Mouse (Mus musculus) liver, embryonic 11.5 days (tissue): ENCODE data around the gene Hecw2. TPM values are rescaled to one million over a fixed set of nuclear protein-coding genes. Genes with fewer than 3 reads are reported as not detected.

Experiments used
- ATAC-seq: fragments of 200-750 bp; cut with Nextera tagmentation; replicated peaks from 2 replicates; pipeline ENCODE4 v1.8.0; 2017; ENCODE audit warnings: moderate number of reproducible peaks, mild to moderate bottlenecking, moderate TSS enrichment, moderate library complexity; ENCODE audit not compliant: low FRiP score
- DNase-seq: peaks from one replicate; pipeline ENCODE4 v3.0.0-alpha.2; 2017; ENCODE audit warnings: low spot score
- H3K27ac ChIP-seq: fragments of 300-500 bp; sonication (generic); 2 replicates; pipeline ENCODE4 v1.5.1; 2014; ENCODE audit warnings: mild to moderate bottlenecking, low read depth, low read length, control low read depth
- H3K27me3 ChIP-seq: fragments of 300-500 bp; sonication (generic); replicated peaks from 2 replicates; pipeline ENCODE4 v1.6.1; 2014; ENCODE audit warnings: low read length, mixed read lengths; ENCODE audit not compliant: control insufficient read depth, insufficient read depth
- H3K36me3 ChIP-seq: fragments of 300-500 bp; sonication (generic); 2 replicates; pipeline ENCODE4 v1.6.1; 2014; ENCODE audit warnings: mild to moderate bottlenecking, low read length, moderate library complexity, mixed read lengths; ENCODE audit not compliant: control insufficient read depth, insufficient read depth
- H3K4me1 ChIP-seq: fragments of 300-500 bp; sonication (generic); replicated peaks from 2 replicates; pipeline ENCODE4 v1.6.1; 2014; ENCODE audit warnings: low read length, mixed read lengths; ENCODE audit not compliant: control insufficient read depth, insufficient read depth
- H3K4me2 ChIP-seq: fragments of 300-500 bp; sonication (generic); 2 replicates; pipeline ENCODE4 v1.6.1; 2014; ENCODE audit warnings: mild to moderate bottlenecking, control low read depth, moderate library complexity
- H3K4me3 ChIP-seq: fragments of 300-500 bp; sonication (generic); 2 replicates; pipeline ENCODE4 v1.5.1; 2014; ENCODE audit warnings: low read depth, low read length, control low read depth
- H3K9ac ChIP-seq: fragments of 300-500 bp; sonication (generic); 2 replicates; pipeline ENCODE4 v1.6.1; 2014; ENCODE audit warnings: low read depth, low read length, control low read depth
- H3K9me3 ChIP-seq: fragments of 300-500 bp; sonication (generic); 2 replicates; pipeline ENCODE4 v1.6.1; 2016; ENCODE audit warnings: low read length, inconsistent platforms, mixed read lengths; ENCODE audit not compliant: control insufficient read depth
- WGBS: fragments of 180-500 bp; shearing (Covaris S2); extraction: QIAGEN DNeasy Blood & Tissue Kit; methylation state at CpG from one replicate; pipeline ENCODE4 v1.1.7; 2014; 5-methylcytosine and 5-hydroxymethylcytosine counted together
- polyA plus RNA-seq: library from polyadenylated mRNA; unstranded; fragments of >200 nt; fragmentation: Nextera tagmentation; extraction: Ambion mirVana; gene quantifications from 2 replicates; pipeline ENCODE4 v1.2.1, GENCODE M21; 2014

The Hecw2 gene
- polyA plus RNA-seq, 1 experiment from 2014 or later, result 1.8 TPM

- ATAC-seq (no peak), DNase-seq (no peak)
- 54% methylated on average over 2 of the region's 2 CpGs for WGBS
Observed at GRCm38 (mm10) chr1:54017686-54018085, 177.3 kb downstream of the Hecw2 start.

GRCm38 (mm10) chr1:54015739-54016138, 179.2 kb downstream of the Hecw2 start:
- DNase-seq, result no peak
- Histone ChIP-seq H3K9me3 (no peaks in the 10 kb centered on the region), H3K4me2 (no peak overlapping the region), H3K27me3 (no peaks in the 10 kb centered on the region), H3K4me3 (no peak overlapping the region), H3K9ac (no peak overlapping the region), H3K27ac (no peak overlapping the region), H3K36me3 (no peaks in the 10 kb centered on the region), H3K4me1 (no peaks in the 10 kb centered on the region)
- no peak for ATAC-seq
- WGBS, result 55% methylated on average over 4 of the region's 4 CpGs

More at GRCm38 (mm10) chr1:54017686-54018085, 177.3 kb downstream of the Hecw2 start:
- no peaks in the 10 kb centered on the region for H3K27me3 ChIP-seq
- H3K4me3 ChIP-seq, result no peak overlapping the region
- H3K9ac ChIP-seq, result no peak overlapping the region
- no peak overlapping the region for H3K4me2 ChIP-seq
- no peaks in the 10 kb centered on the region for H3K36me3 ChIP-seq
- H3K27ac ChIP-seq, result no peak overlapping the region
- H3K4me1 ChIP-seq, result no peaks in the 10 kb centered on the region
- H3K9me3 ChIP-seq, result no peaks in the 10 kb centered on the region

- Histone ChIP-seq H3K27ac (no peak overlapping the region), H3K4me1 (no peaks in the 10 kb centered on the region), H3K9me3 (no peaks in the 10 kb centered on the region), H3K27me3 (no peaks in the 10 kb centered on the region), H3K4me3 (no peak overlapping the region), H3K9ac (no peak overlapping the region), H3K4me2 (no peak overlapping the region), H3K36me3 (no peaks in the 10 kb centered on the region)
- 64% methylated on average over 3 of the region's 3 CpGs for WGBS
- DNase-seq (no peak), ATAC-seq (no peak)
Observed at GRCm38 (mm10) chr1:54012414-54012813, 182.6 kb downstream of the Hecw2 start.

GRCm38 (mm10) chr1:54009418-54010064, 185.4 kb downstream of the Hecw2 start:
- Histone ChIP-seq H3K27me3 (no peaks in the 10 kb centered on the region), H3K9ac (no peak overlapping the region), H3K4me1 (no peaks in the 10 kb centered on the region), H3K27ac (no peak overlapping the region), H3K4me2 (no peak overlapping the region), H3K36me3 (no peaks in the 10 kb centered on the region), H3K4me3 (no peak overlapping the region), H3K9me3 (no peaks in the 10 kb centered on the region)
- 80% methylated on average over 6 of the region's 6 CpGs for WGBS
- ATAC-seq, result no peak
- DNase-seq, result no peak

DNA sequence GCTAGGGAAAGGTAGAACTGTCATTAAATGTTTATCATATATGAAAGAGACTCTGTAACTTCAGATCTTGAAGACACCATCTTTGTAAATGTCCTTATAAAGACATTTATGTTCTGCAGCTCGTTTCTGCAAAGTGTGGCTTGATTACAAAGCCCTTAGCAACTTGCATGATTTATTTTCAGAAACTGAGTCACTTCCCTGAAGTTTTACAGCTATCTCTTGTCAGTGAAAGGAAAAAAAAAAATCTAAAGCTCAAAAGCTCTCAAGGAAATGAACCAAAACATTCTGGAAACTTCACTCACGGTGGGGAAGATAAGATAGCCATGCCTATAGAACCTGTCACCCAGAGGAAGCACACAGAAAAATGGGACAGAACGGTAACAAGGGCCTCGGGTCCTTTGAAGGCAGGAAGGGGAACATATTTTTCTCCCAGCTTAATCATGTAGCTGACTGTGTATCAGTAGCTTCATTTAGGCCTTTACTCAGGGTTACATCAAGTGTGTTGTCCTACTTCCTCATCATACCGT, 189.0 kb downstream of the Hecw2 start:
- WGBS, result 33% methylated on average over 5 of the region's 5 CpGs
- H3K9ac ChIP-seq, result no peak overlapping the region
- no peak overlapping the region for H3K4me3 ChIP-seq
- no peak overlapping the region for H3K27ac ChIP-seq
- no peaks in the 10 kb centered on the region for H3K36me3 ChIP-seq
- no peaks in the 10 kb centered on the region for H3K27me3 ChIP-seq
- H3K4me1 ChIP-seq, result no peaks in the 10 kb centered on the region
- no peak for ATAC-seq
- DNase-seq, result no peak
- no peak overlapping the region for H3K4me2 ChIP-seq
- H3K9me3 ChIP-seq, result no peaks in the 10 kb centered on the region

DNA sequence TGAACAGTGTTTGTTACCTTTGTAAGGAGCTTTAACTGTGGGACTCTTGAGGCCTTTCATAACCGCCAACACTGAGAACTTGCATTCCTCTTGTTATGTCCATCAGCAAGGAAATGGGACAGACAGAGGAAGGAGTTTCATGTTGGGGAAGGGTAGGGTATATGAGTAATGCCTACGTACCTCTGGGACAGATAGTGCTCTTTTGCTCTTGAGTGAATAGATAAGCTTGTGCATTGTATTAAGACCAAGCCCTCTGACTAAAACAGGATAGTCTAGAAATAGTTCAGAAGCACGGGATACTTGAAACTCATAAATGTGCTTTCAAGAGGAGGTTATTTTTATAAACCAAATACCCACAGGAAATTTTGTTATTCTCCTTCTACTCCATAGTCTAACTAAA, 191.7 kb downstream of the Hecw2 start:
- Histone ChIP-seq H3K4me3 (no peak overlapping the region), H3K9ac (no peak overlapping the region), H3K27ac (no peak overlapping the region), H3K4me1 (no peaks in the 10 kb centered on the region), H3K4me2 (no peak overlapping the region), H3K27me3 (no peaks in the 10 kb centered on the region), H3K36me3 (no peaks in the 10 kb centered on the region), H3K9me3 (no peaks in the 10 kb centered on the region)
- WGBS, result 61% methylated on average over 3 of the region's 3 CpGs
- no peak for DNase-seq
- ATAC-seq, result no peak

DNA sequence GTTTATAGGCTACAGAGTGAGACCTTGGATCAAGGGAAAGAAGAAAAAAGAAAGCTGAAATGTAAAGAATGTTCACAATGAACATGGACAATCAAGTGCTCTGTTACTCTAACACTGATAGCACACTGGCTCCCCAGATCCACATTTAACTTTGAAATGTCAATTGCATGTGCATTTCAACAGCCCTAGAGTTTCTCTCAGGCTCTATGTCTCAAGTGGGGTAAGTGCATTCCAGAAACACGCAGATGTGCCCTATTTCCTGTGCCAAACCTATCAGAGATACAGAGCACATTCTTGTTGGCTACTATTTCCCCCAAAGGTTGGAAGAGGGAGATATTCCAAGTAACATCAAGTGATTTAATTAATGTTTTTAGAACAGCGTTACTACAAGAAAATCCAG, 192.9 kb downstream of the Hecw2 start:
- no peak for ATAC-seq
- Histone ChIP-seq H3K4me2 (no peak overlapping the region), H3K9ac (no peak overlapping the region), H3K4me3 (no peak overlapping the region), H3K9me3 (no peaks in the 10 kb centered on the region), H3K4me1 (no peaks in the 10 kb centered on the region), H3K27me3 (no peaks in the 10 kb centered on the region), H3K36me3 (no peaks in the 10 kb centered on the region), H3K27ac (no peak overlapping the region)
- WGBS, result 71% methylated on average over 2 of the region's 2 CpGs
- DNase-seq, result no peak

GRCm38 (mm10) chr1:53997239-53997638, 197.7 kb downstream of the Hecw2 start:
- 88% methylated on average over 1 of the region's 1 CpGs for WGBS
- no peaks in the 10 kb centered on the region for H3K4me1 ChIP-seq
- ATAC-seq (no peak), DNase-seq (no peak)
- no peak overlapping the region for H3K9ac ChIP-seq
- no peaks in the 10 kb centered on the region for H3K27me3 ChIP-seq
- H3K9me3 ChIP-seq, result no peaks in the 10 kb centered on the region
- no peak overlapping the region for H3K4me2 ChIP-seq
- H3K4me3 ChIP-seq, result no peak overlapping the region
- H3K27ac ChIP-seq, result no peak overlapping the region
- no peaks in the 10 kb centered on the region for H3K36me3 ChIP-seq

- DNase-seq (no peak), ATAC-seq (no peak)
- H3K27ac ChIP-seq, result no peak overlapping the region
- WGBS, result 80% methylated on average over 8 of the region's 8 CpGs
- H3K9ac ChIP-seq, result no peak overlapping the region
- no peaks in the 10 kb centered on the region for H3K4me1 ChIP-seq
- H3K4me2 ChIP-seq, result no peak overlapping the region
- no peaks in the 10 kb centered on the region for H3K9me3 ChIP-seq
- H3K27me3 ChIP-seq, result no peaks in the 10 kb centered on the region
- no peak overlapping the region for H3K4me3 ChIP-seq
- no peaks in the 10 kb centered on the region for H3K36me3 ChIP-seq
Observed at GRCm38 (mm10) chr1:53986185-53986892, 208.6 kb downstream of the Hecw2 start.
